Mouse (Mus musculus) liver, postnatal 0 days (tissue): ENCODE measurements around the gene Kiz. TPM values are rescaled to one million over a fixed set of nuclear protein-coding genes. Genes with fewer than 3 reads are reported as not detected.

Experiments used
- ATAC-seq: fragments of 200-750 bp; cut with Nextera tagmentation; 2 replicates; pipeline ENCODE4 v1.8.0; 2017; ENCODE audit warnings: mild to moderate bottlenecking, moderate library complexity
- DNase-seq: peaks from one replicate; pipeline ENCODE4 v3.0.0-alpha.2; 2016
- H3K27ac ChIP-seq: fragments of 300-500 bp; sonication (generic); 2 replicates; pipeline ENCODE4 v1.5.1; 2014; ENCODE audit warnings: antibody characterized with exemption, moderate library complexity, mild to moderate bottlenecking, low read depth
- H3K27me3 ChIP-seq: fragments of 300-500 bp; sonication (generic); 2 replicates; pipeline ENCODE4 v1.6.1; 2014; ENCODE audit warnings: low read length, control low read depth, mixed read lengths; ENCODE audit not compliant: insufficient read depth
- H3K36me3 ChIP-seq: fragments of 300-500 bp; sonication (generic); replicated peaks from 2 replicates; pipeline ENCODE4 v1.6.1; 2014; ENCODE audit warnings: mild to moderate bottlenecking, control low read depth, low read length, moderate library complexity, mixed read lengths; ENCODE audit not compliant: insufficient read depth
- H3K4me1 ChIP-seq: fragments of 300-500 bp; sonication (generic); 2 replicates; pipeline ENCODE4 v1.6.1; 2014; ENCODE audit warnings: antibody characterized with exemption, mild to moderate bottlenecking, control low read depth; ENCODE audit not compliant: insufficient read depth
- H3K4me2 ChIP-seq: fragments of 300-500 bp; sonication (generic); 2 replicates; pipeline ENCODE4 v1.6.1; 2014; ENCODE audit warnings: low read depth, mild to moderate bottlenecking, low read length, moderate library complexity, mixed read lengths
- H3K4me3 ChIP-seq: fragments of 300-500 bp; sonication (generic); 2 replicates; pipeline ENCODE4 v1.5.1; 2014; ENCODE audit warnings: low read depth, low read length
- H3K9ac ChIP-seq: fragments of 300-500 bp; sonication (generic); replicated peaks from 2 replicates; pipeline ENCODE4 v1.6.1; 2014; ENCODE audit warnings: mild to moderate bottlenecking, moderate library complexity
- H3K9me3 ChIP-seq: fragments of 300-500 bp; sonication (generic); 2 replicates; pipeline ENCODE4 v1.6.1; 2016; ENCODE audit warnings: mild to moderate bottlenecking, control low read depth, low read length, mixed read lengths
- CTCF ChIP-seq: sonication (generic); IDR thresholded peaks from 2 replicates; pipeline ENCODE4 v1.5.1; 2016; ENCODE audit warnings: antibody characterized with exemption, low read depth
- EP300 ChIP-seq: IDR thresholded peaks from 2 replicates; pipeline ENCODE4 v1.6.1; 2016; ENCODE audit warnings: antibody characterized with exemption, low read depth, mild to moderate bottlenecking
- WGBS: fragments of 180-500 bp; shearing (Covaris S2); extraction: QIAGEN DNeasy Blood & Tissue Kit; methylation state at CpG from one replicate; pipeline ENCODE4 v1.1.7; 2014; ENCODE audit not compliant: insufficient replicate concordance; 5-methylcytosine and 5-hydroxymethylcytosine counted together
- polyA plus RNA-seq: library from polyadenylated mRNA; unstranded; fragments of >200 nt; fragmentation: Nextera tagmentation; extraction: Ambion mirVana; gene quantifications from 2 replicates; pipeline ENCODE4 v1.2.1, GENCODE M21; 2015

Kiz gene
- polyA plus RNA-seq, 1 experiment from 2014 or later, result 8.2 TPM

DNA sequence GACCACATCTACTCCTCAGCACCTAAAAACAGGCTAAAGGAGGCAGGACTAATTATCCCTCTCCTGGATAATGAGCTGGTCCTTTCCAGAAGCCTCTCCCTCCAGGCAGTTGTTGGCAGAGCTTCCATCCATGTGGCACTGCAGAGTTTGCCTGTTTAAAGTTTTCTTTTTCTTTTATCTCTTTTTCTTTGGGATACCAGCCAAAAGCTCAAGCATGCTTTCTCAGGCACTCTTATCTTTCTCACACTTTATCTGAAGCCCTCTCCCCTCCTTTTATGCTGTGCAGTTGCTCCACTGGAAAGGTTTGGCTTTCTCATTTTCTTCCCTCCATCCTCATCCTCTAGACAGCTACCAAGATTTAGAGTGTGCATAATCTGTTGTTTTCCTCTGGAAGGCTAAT is 130.8 kb downstream of the Kiz start:
- DNase-seq, result no peak
- H3K27ac ChIP-seq, result no peak overlapping the region
- no peak for ATAC-seq
- no peak overlapping the region for H3K4me2 ChIP-seq
- no peaks in the 10 kb centered on the region for H3K9me3 ChIP-seq
- H3K36me3 ChIP-seq, result no peaks in the 10 kb centered on the region
- no peak overlapping the region for H3K9ac ChIP-seq
- H3K4me3 ChIP-seq, result no peak overlapping the region
- TF ChIP-seq EP300, result no peak
- no peak for TF ChIP-seq CTCF
- H3K4me1 ChIP-seq, result no peaks in the 10 kb centered on the region
- no peaks in the 10 kb centered on the region for H3K27me3 ChIP-seq

DNA sequence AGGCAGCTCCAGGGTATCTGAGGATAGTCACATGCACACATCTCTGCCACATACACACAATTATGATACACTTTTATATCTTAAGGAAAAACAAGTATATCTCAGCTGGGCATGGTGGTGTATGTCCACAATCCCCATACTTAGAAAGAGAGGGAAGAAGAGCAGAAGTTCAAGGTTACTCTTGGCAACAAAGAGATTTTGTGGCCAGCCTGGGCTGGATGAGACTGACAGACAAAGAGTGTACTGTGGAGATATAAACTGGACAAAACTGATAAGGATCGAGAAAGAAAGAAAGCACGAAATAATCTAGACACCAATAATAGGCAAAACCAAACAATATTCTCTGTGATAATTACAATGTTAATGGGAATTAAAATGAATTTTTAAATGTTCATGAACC is 151.6 kb downstream of the Kiz start:
- Histone ChIP-seq H3K9ac (no peak overlapping the region), H3K4me2 (no peak overlapping the region), H3K4me1 (peaks cover 8% of the 10 kb centered on the region), H3K27ac (no peak overlapping the region), H3K36me3 (no peaks in the 10 kb centered on the region), H3K4me3 (no peak overlapping the region), H3K9me3 (no peaks in the 10 kb centered on the region), H3K27me3 (no peaks in the 10 kb centered on the region)
- DNase-seq, result no peak
- no peak for ATAC-seq
- 56% methylated on average over 2 of the region's 2 CpGs for WGBS
- TF ChIP-seq CTCF (no peak), EP300 (no peak)

DNA sequence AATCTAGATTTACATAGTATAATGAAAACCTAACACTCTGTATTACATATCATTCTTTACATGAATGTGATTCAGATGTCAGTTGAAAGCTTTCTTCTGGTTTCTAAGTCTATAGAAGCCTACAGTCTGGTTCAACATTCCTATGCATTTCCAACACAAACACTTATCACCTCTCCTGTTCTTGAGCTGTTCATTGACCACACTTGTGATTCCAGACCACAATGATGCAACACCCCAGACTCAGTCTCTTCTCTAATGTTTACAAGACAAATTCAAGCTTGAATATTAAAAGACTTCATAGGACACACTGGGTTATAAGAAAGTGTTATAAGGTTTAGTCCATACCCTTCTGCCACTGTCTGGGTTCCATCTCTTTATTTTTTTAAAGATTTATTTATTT is 153.4 kb downstream of the Kiz start:
- TF ChIP-seq CTCF (no peak), EP300 (no peak)
- Histone ChIP-seq H3K4me2 (no peak overlapping the region), H3K36me3 (no peaks in the 10 kb centered on the region), H3K4me3 (no peak overlapping the region), H3K4me1 (peaks cover 8% of the 10 kb centered on the region), H3K9me3 (no peaks in the 10 kb centered on the region), H3K27ac (no peak overlapping the region), H3K9ac (no peak overlapping the region), H3K27me3 (no peaks in the 10 kb centered on the region)
- no peak for DNase-seq
- no peak for ATAC-seq

DNA sequence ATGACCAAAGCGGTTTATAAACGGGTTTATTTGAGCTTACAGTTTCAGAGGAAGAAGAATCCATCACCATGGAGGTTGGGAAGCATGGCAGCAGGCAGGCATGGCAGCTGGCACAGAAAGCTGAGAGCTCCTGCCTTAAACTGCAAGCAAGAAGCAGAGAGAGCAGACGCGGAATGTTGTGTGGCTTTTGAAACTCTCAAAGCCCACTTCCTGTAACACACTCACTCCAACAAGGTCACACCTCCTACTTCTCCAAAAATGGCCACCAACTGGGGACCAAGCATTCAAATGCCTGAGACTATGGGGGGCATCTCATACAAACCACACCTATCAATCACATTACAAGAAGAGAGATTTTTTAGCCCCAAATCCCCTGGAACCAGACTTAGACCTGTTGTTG is 154.5 kb downstream of the Kiz start:
- DNase-seq, result no peak
- 73% methylated on average over 4 of the region's 4 CpGs for WGBS
- Histone ChIP-seq H3K27me3 (no peaks in the 10 kb centered on the region), H3K36me3 (no peaks in the 10 kb centered on the region), H3K4me3 (no peak overlapping the region), H3K9ac (no peak overlapping the region), H3K4me2 (no peak overlapping the region), H3K9me3 (no peaks in the 10 kb centered on the region), H3K4me1 (peaks cover 12% of the 10 kb centered on the region), H3K27ac (no peak overlapping the region)
- no peak for ATAC-seq
- no peak for TF ChIP-seq EP300
- TF ChIP-seq CTCF, result no peak

DNA sequence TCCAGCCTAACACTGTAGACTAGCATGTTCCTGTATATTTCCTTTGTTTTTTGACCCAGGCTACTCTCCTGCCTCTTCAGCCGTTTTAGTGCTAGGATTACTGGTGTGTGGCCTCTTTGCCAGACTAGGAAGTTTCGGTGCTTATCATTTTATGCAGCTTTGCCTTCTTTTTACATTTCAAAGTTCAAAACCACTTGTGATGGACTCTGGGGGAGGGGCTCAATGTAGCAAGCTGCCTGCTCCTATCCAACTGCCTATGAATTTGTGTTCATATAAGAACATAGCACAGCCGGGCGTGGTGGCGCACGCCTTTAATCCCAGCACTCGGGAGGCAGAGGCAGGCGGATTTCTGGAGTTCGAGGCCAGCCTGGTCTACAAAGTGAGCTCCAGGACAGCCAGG is 155.3 kb downstream of the Kiz start:
- no peaks in the 10 kb centered on the region for H3K9me3 ChIP-seq
- WGBS, result 75% methylated on average over 9 of the region's 9 CpGs
- no peaks in the 10 kb centered on the region for H3K27me3 ChIP-seq
- no peak overlapping the region for H3K4me2 ChIP-seq
- ATAC-seq (no peak), DNase-seq (no peak)
- no peak for TF ChIP-seq CTCF
- TF ChIP-seq EP300, result no peak
- peaks cover 14% of the 10 kb centered on the region for H3K4me1 ChIP-seq
- no peak overlapping the region for H3K9ac ChIP-seq
- H3K4me3 ChIP-seq, result no peak overlapping the region
- no peaks in the 10 kb centered on the region for H3K36me3 ChIP-seq
- no peak overlapping the region for H3K27ac ChIP-seq

DNA sequence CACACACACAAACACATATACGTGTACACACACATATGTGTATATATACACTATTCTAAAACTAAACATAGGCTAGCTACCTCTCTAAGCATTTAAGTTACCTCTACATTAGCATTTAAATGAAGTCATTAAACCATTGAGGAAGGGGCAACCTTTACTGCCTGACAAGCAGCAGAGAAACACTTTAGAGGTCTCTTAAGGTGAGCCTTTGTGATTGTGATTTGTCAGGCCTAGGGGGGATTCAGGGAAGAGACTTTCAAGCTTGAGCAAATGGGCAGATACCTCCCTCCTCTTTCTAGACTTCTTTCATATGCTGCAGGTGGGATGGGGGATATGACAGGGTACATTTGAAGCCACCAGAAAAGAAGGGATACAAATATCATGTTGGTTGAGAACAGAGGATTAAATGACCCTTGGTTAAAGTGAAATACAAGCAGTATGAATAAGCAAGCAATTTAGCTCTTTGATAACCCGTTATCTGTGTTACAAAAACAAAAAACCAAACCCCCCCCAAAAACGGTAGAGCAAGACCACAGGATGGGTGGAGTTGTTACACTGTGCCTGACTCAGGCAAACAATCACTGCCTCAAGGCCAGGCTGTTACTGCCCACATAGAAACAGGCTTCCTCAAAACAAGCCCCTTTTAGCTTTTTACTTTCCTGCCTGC is 155.9 kb downstream of the Kiz start:
- peak overlapping the region; percentile 99 for H3K27ac ChIP-seq
- no peak for ATAC-seq
- H3K9ac ChIP-seq, result peak overlapping the region; percentile 96
- no peak for DNase-seq
- no peaks in the 10 kb centered on the region for H3K27me3 ChIP-seq
- H3K36me3 ChIP-seq, result no peaks in the 10 kb centered on the region
- 38% methylated on average over 3 of the region's 3 CpGs for WGBS
- H3K4me1 ChIP-seq, result peaks cover 16% of the 10 kb centered on the region
- peak overlapping the region; percentile 88 for H3K4me2 ChIP-seq
- TF ChIP-seq CTCF, result no peak
- TF ChIP-seq EP300, result no peak; the same call in 1 of the 2 replicates
- no peaks in the 10 kb centered on the region for H3K9me3 ChIP-seq
- H3K4me3 ChIP-seq, result peak overlapping the region; percentile 96
